ENCODE assay signal across 23 mouse cellular contexts in genomic region chr16:91801426-91801825, GRCm38 (mm10).
DNase-seq lines count a peak whose midpoint lies in the region; ATAC-seq and TF ChIP-seq lines count a peak whose summit lies in the region.
"Had no signal": no experiment of that assay in that cellular context is flagged by ENCODE, and none has a peak within 500 bp of the region (broad histone marks: within the 10 kb centered on the region; RNA-seq: fewer than 3 reads in every experiment).

No protein-coding gene starts in this region.

- no peak overlapping the region for H3K4me2 ChIP-seq in forebrain, postnatal 0 days (ENCODE audit: low read depth)
- no peak overlapping the region for H3K4me2 ChIP-seq in forebrain, embryonic 11.5 days (ENCODE audit: low read depth, low read length, severe bottlenecking)
- no peak overlapping the region for H3K4me2 ChIP-seq in heart, embryonic 12.5 days
- no peak overlapping the region for H3K4me2 ChIP-seq in liver, embryonic 15.5 days
- H3K4me2 ChIP-seq: embryonic facial prominence, embryonic 13.5 days; forebrain, embryonic 15.5 days; heart, embryonic 11.5 days; hindbrain, embryonic 12.5 days had no signal

- intact Hi-C loops in heart, postnatal 10 days (cut with DNase I), result no loop called here

- H3K4me3 ChIP-seq in forebrain, postnatal 0 days (ENCODE audit: low read depth, low read length), result no peak overlapping the region
- H3K4me3 ChIP-seq in forebrain, embryonic 11.5 days (ENCODE audit: low read depth, low read length), result no peak overlapping the region
- no peak overlapping the region for H3K4me3 ChIP-seq in heart, embryonic 12.5 days
- H3K4me3 ChIP-seq in liver, embryonic 15.5 days (replicated peaks), result no peak overlapping the region
- H3K4me3 ChIP-seq: embryonic facial prominence, embryonic 13.5 days; forebrain, embryonic 10.5 days; forebrain, embryonic 15.5 days; hindbrain, embryonic 12.5 days had no signal

- no peak overlapping the region for H3K9ac ChIP-seq in forebrain, postnatal 0 days
- H3K9ac ChIP-seq in forebrain, embryonic 11.5 days (ENCODE audit: low read length), result no peak overlapping the region
- H3K9ac ChIP-seq in heart, embryonic 12.5 days, result no peak overlapping the region
- H3K9ac ChIP-seq in liver, embryonic 15.5 days, result no peak overlapping the region
- H3K9ac ChIP-seq: embryonic facial prominence, embryonic 13.5 days; forebrain, embryonic 15.5 days; hindbrain, embryonic 12.5 days had no signal

- ATAC-seq in forebrain, postnatal 0 days, result no peak
- ATAC-seq in forebrain, embryonic 11.5 days (replicated peaks; ENCODE audit: low FRiP score), result no peak
- ATAC-seq in heart, embryonic 12.5 days (ENCODE audit: insufficient number of reproducible peaks, low FRiP score), result no peak
- ATAC-seq in erythroblast, adult 5-6 weeks (replicated peaks; ENCODE audit: low FRiP score, poor library complexity, severe bottlenecking), result peak; percentile 61
- no peak for ATAC-seq in liver, embryonic 15.5 days (ENCODE audit: insufficient read depth)
- ATAC-seq: CD4-positive, CD25-positive, alpha-beta regulatory T cell, adult 4 months; forebrain, embryonic 15.5 days; hindbrain, embryonic 16.5 days; inflammation-experienced regulatory T-cells, adult 6 months had no signal

- 0 out of 2 replicates have a peak overlapping the region, but pooled peaks have one; percentile 35 for H3K27ac ChIP-seq in forebrain, postnatal 0 days (ENCODE audit: low read depth, low read length)
- H3K27ac ChIP-seq in forebrain, embryonic 11.5 days (ENCODE audit: low read depth, low read length), result no peak overlapping the region
- no peak overlapping the region for H3K27ac ChIP-seq in heart, embryonic 12.5 days (ENCODE audit: poor library complexity, severe bottlenecking)
- peak overlapping the region; percentile 30 for H3K27ac ChIP-seq in liver, embryonic 15.5 days (replicated peaks)
- H3K27ac ChIP-seq: embryonic facial prominence, embryonic 13.5 days; forebrain, embryonic 10.5 days; forebrain, embryonic 15.5 days; hindbrain, embryonic 12.5 days had no signal

- no peak for TF ChIP-seq CTCF in forebrain, postnatal 0 days (IDR thresholded peaks at IDR 0.05; ENCODE audit: low read depth)

- DNase-seq in forebrain, postnatal 0 days, result no peak
- DNase-seq in forebrain, embryonic 11.5 days (ENCODE audit: low spot score), result no peak
- peak; percentile 72 to 73 for DNase-seq in heart, postnatal 10 days
- DNase-seq in adrenal gland, adult 18-20 months (ENCODE audit: low spot score in 2 of 2), result no peak
- DNase-seq: adrenal gland, postnatal 10 days; B cell, adult 2 months; cerebellum, adult 11 months; cerebellum, adult 8-10 months; cerebellum, postnatal 25 days; heart, postnatal 36 days; kidney, adult 11 months had no signal

- H3K9me3 ChIP-seq in forebrain, postnatal 0 days (ENCODE audit: low read length), result no peaks in the 10 kb centered on the region
- H3K9me3 ChIP-seq in forebrain, embryonic 11.5 days (ENCODE audit: control insufficient read depth, low read length), result no peaks in the 10 kb centered on the region
- H3K9me3 ChIP-seq in heart, embryonic 12.5 days (replicated peaks), result no peaks in the 10 kb centered on the region
- no peaks in the 10 kb centered on the region for H3K9me3 ChIP-seq in liver, embryonic 15.5 days (replicated peaks)
- H3K9me3 ChIP-seq: embryonic facial prominence, embryonic 13.5 days; forebrain, embryonic 10.5 days; forebrain, embryonic 15.5 days; G1E; hindbrain, embryonic 12.5 days had no signal

- 81% methylated on average over 13 of the region's 13 CpGs for WGBS in forebrain, postnatal 0 days
- 94% methylated on average over 13 of the region's 13 CpGs for WGBS in forebrain, embryonic 11.5 days
- 91% methylated on average over 13 of the region's 13 CpGs for WGBS in heart, embryonic 12.5 days
- 85% methylated on average over 13 of the region's 13 CpGs for WGBS in liver, embryonic 15.5 days (ENCODE audit: insufficient replicate concordance)

- no peaks in the 10 kb centered on the region for H3K27me3 ChIP-seq in forebrain, postnatal 0 days (ENCODE audit: insufficient read depth, low read length)
- no peaks in the 10 kb centered on the region for H3K27me3 ChIP-seq in forebrain, embryonic 11.5 days (ENCODE audit: control insufficient read depth, insufficient read depth, low read length)
- H3K27me3 ChIP-seq in heart, embryonic 12.5 days (replicated peaks), result no peaks in the 10 kb centered on the region
- H3K27me3 ChIP-seq in liver, embryonic 15.5 days, result peaks cover 9% of the 10 kb centered on the region; the same call in 1 of the 2 replicates
- H3K27me3 ChIP-seq: embryonic facial prominence, embryonic 13.5 days; forebrain, embryonic 15.5 days; hindbrain, embryonic 12.5 days had no signal

- H3K36me3 ChIP-seq in forebrain, postnatal 0 days (ENCODE audit: insufficient read depth), result peaks cover 31% of the 10 kb centered on the region
- H3K36me3 ChIP-seq in forebrain, embryonic 11.5 days (ENCODE audit: control insufficient read depth, insufficient read depth, low read length), result peaks cover 3% of the 10 kb centered on the region; the same call in 1 of the 2 replicates
- peaks cover 48% of the 10 kb centered on the region for H3K36me3 ChIP-seq in heart, embryonic 12.5 days
- peaks cover 15% of the 10 kb centered on the region; the same call in 1 of the 2 replicates for H3K36me3 ChIP-seq in liver, embryonic 15.5 days (replicated peaks)

- H3K4me1 ChIP-seq in forebrain, postnatal 0 days (ENCODE audit: insufficient read depth), result no peaks in the 10 kb centered on the region
- no peaks in the 10 kb centered on the region for H3K4me1 ChIP-seq in forebrain, embryonic 11.5 days (replicated peaks; ENCODE audit: control insufficient read depth, insufficient read depth, low read length)
- H3K4me1 ChIP-seq in heart, embryonic 12.5 days (replicated peaks), result peaks cover 10% of the 10 kb centered on the region
- peaks cover 45% of the 10 kb centered on the region for H3K4me1 ChIP-seq in liver, embryonic 15.5 days (replicated peaks)
- H3K4me1 ChIP-seq: forebrain, embryonic 10.5 days; forebrain, embryonic 15.5 days; hindbrain, embryonic 12.5 days had no signal

Comparison
In these comparisons a context has a peak if more than half of its experiments do, and no peak if none do; other contexts are left out.
1. H3K27ac ChIP-seq: peak in forebrain, postnatal 0 days (single experiment) and liver, embryonic 15.5 days (single experiment); none in forebrain, embryonic 11.5 days (single experiment) and heart, embryonic 12.5 days (single experiment).
2. DNase-seq: peak in heart, postnatal 10 days (2 of 2); none in forebrain, postnatal 0 days (single experiment), forebrain, embryonic 11.5 days (single experiment) and adrenal gland, adult 18-20 months (0 of 2).